Mouse (Mus musculus) thymus, postnatal 14 days (tissue): Measurements from ENCODE around the gene Cyb5d1.

Experiments used
- DNase-seq: peaks from one replicate; pipeline ENCODE4 v3.0.0; 2021

Cyb5d1 gene

DNA sequence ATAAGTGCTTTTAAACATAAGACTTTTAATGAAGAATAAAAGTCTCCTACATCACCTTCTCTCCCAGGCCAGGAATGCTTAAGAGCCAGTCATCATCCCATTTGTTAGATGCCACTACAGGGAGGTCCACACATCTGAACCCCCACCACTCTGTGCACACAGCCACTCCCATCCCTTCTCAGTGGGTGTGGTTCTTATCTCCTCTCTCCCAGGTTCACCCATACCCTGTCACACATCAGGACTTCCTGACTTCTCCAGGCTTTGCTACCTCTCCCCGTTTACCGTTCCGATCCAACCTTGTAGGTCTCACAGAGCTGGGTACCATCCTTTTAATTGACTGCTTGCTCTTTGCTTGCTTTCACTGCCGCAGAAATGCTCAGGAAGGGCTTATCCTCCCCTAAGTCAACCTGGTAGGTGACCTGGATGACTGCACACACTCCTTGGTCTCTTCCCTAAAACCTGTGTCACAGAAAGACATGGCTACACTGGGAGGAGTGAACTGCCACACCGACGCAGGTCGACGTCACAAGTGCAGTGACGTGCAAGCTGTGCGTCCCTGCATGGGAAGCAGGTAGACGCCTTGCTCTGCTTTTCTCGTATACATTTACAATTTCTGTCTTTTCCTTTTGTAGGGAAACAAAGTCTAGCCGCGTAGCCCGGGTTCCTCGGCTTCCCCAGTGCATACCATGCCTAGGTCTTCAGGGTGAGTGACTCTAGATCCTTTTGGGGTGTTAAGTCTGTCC lies 22.0 kb downstream of the Cyb5d1 start:
- no peak for DNase-seq

DNA sequence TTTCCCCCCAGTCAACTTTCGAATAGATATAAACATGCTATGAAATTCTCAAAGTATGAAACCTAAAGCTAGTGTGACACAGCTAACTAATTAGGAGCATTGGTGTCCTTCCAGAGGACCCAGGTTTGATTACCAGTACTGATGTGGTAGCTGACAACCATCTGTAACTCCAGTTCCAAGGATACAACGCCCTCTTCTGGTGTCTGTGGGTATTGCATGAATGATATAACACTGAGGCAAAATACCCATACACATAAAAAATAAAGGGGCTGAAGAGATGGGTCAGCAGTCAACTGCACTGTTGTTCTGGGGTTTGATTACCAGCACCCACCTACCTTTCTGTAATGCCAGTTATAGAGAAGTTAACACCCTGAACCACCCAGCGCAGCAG lies 22.7 kb downstream of the Cyb5d1 start:
- peak; percentile 23 for DNase-seq

DNA sequence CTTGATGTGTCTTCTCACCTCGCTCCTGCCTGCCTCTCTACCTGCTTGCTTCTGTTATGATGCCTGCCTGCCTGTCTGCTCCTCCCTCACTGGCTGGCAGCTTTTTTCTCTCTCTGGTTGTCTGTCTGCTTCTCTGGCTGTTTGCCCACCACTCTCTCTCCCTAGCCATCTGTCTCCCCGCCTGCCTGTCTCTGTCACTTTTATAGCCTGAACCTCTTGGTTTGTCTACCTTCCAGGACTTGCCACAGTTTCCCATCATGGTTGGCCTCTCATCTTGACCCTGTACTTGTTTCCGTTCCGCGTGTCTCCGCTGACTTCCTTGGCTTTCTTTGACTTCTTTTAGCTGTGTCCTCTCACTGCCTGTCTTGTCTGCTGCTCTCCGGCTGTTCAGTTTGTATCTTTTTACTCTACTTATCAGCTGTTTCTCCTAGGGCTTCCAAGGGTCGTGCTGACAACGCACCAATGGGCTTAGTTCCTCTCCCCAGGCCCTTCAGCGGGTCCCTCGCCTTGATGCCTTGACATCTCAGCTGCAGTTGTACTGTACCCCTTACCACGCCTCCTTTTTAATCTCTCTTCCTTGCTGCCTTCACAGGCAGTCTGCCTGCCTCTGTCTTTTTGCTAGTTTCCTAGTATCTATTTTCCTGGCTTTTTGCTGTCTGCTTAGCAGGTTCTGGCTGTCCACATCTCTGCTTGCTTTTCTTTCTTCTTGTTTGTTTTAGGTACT lies 23.2 kb downstream of the Cyb5d1 start:
- DNase-seq = peak; percentile 19

- DNase-seq = no peak
Measured at GRCm38 (mm10) chr11:69371601-69372000, 23.8 kb downstream of the Cyb5d1 start.

GRCm38 (mm10) chr11:69370817-69371215 lies 24.6 kb downstream of the Cyb5d1 start:
- no peak for DNase-seq

GRCm38 (mm10) chr11:69369990-69370816 lies 25.2 kb downstream of the Cyb5d1 start:
- no peak for DNase-seq

DNA sequence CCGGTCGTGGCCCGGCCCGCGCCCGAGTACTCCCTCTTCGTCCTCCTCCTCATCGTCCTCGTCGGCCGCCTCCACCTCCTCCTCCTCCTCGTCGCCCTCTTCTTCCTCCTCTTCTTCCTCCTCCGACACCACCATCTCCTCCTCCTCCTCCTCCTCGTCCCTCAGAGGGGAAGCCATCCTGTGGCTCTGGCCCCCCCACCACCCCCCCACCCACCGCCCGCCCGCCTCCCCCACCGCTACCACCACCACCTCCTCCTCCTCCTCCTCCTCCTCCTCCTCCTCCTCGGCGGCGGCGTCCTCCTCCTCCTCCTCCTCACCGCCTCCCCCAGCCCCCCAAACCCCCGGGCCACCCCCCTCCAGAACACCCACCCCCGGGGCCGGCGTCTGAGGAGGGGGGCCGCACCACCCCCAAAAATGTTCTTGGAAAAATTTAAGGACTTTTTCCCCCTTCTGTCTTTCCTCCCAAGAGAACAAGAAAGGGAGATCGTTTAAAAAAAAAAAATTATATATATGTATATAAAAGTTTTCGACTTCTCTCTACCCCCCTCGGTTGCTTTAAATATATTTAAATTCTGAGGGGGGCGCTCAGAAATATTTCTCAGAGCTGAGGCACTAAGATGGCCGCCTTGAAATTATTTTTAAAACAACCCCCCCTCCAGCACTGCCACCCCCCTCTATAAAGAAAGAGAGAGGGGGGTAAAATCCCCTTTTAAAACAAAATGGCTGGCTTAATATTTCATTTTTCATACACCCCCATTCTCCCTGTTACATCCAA lies 26.0 kb downstream of the Cyb5d1 start, which contains the start of gene Chd3:
Gene Chd3 (minus strand): TSS at position 192 of the 775 bp plus-strand sequence.
- DNase-seq = peak; percentile 44

DNA sequence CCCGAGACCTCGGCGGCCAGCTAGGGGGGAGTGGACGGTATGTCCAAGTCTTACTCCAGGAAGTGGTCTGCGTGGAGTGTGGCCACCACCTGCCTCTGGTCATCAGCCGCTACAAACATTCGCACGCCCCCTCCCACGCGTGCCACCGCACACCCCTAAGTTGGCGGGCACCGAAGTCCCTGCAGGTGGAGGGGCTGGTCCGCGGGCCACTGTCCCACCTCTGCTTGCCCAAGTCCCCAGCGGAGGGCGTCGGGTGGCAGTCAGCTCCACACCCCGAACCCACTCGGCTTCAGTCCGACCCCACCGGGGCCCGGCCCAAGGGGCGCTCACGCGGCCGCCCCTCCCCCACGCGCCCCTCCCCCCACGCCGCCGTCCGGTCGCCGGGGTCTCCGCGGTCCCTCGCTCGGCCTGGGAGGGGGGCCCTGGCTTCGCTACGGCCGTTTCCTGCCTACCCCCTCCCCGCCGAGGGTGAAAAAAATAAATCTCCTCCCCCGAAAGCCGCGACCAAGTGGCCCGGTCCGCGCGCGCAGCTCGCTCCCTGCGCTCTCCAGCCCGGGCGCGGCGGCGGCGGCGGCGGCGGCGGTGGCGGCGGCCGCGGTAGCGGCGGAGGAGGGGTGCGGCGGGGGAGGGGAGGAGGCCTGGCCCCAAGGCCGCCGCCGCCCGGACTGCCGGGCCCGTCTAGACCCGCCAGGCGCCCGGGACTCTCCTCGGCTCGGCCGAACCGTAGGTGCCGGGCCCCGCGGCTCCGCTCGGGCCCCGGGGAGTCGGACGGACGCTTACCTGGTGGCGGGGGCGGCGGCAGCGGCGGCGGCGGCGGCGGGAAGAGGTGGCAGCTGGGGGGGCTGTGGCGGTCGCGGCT lies 26.8 kb downstream of the Cyb5d1 start:
- peak; percentile 59 for DNase-seq

GRCm38 (mm10) chr11:69367616-69368355 lies 27.6 kb downstream of the Cyb5d1 start:
- DNase-seq = peak; percentile 20

- DNase-seq = peak; percentile 56
Measured at GRCm38 (mm10) chr11:69366855-69367615, 28.4 kb downstream of the Cyb5d1 start.

DNA sequence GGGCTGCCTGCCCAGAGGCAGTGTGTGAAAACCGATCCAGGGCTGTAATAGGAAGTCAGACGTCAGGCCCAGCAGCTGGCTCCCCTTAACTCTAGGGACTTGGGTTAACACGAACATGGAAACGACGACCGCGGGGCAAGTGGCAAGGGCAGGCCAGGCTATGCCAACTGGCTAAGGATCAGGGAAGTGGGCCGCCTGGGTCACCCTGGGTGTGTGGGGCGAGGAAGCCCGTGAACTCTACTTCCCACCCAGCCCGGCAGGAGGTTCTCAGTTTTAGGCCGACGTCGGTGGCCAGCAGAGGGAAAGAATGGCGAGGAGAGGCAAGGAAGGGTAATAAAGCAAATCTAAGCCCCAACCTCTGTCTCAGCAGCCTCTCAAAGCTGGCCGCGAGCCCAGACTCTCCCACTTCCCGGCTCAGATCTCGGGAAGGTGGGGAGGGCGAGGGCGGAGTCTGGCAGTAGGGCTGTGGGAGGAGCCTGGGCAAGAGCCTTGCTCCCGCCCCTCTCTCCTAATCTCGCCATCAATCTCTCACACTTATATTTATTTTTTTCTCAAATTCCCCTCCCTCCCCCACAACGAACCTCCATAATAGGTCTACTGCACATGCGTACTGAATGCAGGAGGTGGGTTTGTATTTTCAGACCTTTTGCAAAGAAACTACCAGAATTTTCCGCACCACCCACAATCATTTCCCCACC lies 29.1 kb downstream of the Cyb5d1 start:
- DNase-seq = peak; percentile 89

- DNase-seq = no peak
Measured at GRCm38 (mm10) chr11:69365722-69366121, 29.7 kb downstream of the Cyb5d1 start.

- DNase-seq = peak; percentile 22
Measured at GRCm38 (mm10) chr11:69364910-69365309, 30.5 kb downstream of the Cyb5d1 start.

DNA sequence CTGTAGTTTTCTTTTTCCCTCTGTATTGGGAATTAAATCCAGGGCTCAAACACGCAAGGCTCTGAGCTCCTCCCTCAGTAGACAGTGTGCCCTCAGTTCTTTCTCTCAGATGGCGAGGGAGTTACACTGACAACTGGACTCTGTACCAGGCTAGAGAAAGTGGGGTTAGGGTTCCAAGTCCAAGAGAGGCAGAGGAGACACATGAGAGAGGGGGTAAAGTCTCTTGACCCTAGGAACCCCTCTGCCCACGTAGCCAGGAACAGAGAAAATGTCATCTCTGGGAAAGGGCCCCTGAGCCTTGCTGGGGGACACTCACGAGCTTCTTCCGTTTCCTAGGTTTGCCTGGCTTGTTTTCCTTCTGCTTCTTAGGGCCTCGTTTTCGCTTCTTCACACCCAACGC lies 31.1 kb downstream of the Cyb5d1 start:
- DNase-seq = no peak

DNA sequence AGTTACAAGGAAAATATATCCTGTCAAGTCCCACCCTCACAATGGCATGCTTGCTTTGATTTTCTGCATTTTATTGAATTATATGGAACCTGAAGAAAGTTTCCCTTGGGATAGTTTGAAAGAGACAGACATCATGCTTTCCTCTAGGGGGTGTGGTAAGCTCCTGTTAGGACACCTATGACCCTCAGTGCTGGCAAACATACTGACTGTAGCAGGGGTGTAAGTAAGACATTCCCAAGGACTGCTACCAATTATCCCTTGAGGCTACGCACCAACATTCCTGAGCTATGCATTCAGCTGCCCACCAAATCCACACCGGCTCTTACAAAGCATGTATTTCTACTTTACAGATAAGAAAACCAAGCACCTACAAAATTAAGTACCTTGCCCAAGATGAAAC lies 33.0 kb downstream of the Cyb5d1 start:
- DNase-seq = no peak

- DNase-seq = peak; percentile 28
Measured at GRCm38 (mm10) chr11:69362021-69362420, 33.4 kb downstream of the Cyb5d1 start.

DNA sequence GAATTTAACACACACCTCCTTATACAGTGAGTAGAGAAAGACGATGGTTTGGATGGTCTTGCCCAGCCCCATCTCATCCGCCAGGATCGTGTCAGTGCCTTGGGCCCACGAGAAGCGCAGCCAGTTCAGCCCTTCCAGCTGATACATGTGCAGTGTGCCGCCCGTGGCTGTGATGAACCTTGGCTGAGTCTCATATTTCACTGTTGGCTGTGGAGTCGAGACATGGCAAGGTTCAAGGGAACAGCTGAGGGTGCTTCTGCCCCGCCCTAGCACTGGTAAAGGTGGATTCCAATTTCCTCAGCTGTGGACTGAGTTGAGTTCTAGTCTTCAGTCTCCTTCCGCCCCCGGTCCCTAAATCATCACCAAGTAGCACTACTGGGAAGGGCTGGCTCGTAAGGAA lies 37.7 kb downstream of the Cyb5d1 start:
- DNase-seq = no peak

GRCm38 (mm10) chr11:69356544-69356943 lies 38.9 kb downstream of the Cyb5d1 start:
- no peak for DNase-seq

GRCm38 (mm10) chr11:69346441-69346840 lies 49.0 kb downstream of the Cyb5d1 start:
- DNase-seq = no peak
